8 mouse cellular contexts compared by ENCODE assay signal in genomic region chr2:92185062-92185765, GRCm38 (mm10).
DNase-seq lines count a peak whose midpoint lies in the region; ATAC-seq lines count a peak whose summit lies in the region.

No protein-coding gene starts in this region.

- under 1% methylated on average over 44 of the region's 47 CpGs for WGBS in embryonic facial prominence, embryonic 11.5 days
- under 1% methylated on average over 43 of the region's 47 CpGs for WGBS in heart, embryonic 11.5 days (ENCODE audit: insufficient replicate concordance)
- under 1% methylated on average over 44 of the region's 47 CpGs for WGBS in kidney, embryonic 14.5 days
- whole genome bisulfite sequencing in liver, embryonic 16.5 days (ENCODE audit: insufficient replicate concordance) = under 1% methylated on average over 44 of the region's 47 CpGs
- WGBS in neural tube, embryonic 13.5 days = under 1% methylated on average over 46 of the region's 47 CpGs

- no peaks in the 10 kb centered on the region for H3K36me3 ChIP-seq in embryonic facial prominence, embryonic 11.5 days (replicated peaks; ENCODE audit: control insufficient read depth, insufficient read depth, low read depth, low read length)
- no peaks in the 10 kb centered on the region for H3K36me3 ChIP-seq in heart, embryonic 11.5 days (ENCODE audit: control insufficient read depth, insufficient read depth, low read length)
- H3K36me3 ChIP-seq in kidney, embryonic 14.5 days (ENCODE audit: control insufficient read depth, insufficient read depth, low read length) = no peaks in the 10 kb centered on the region
- no peaks in the 10 kb centered on the region for H3K36me3 ChIP-seq in liver, embryonic 16.5 days (ENCODE audit: control insufficient read depth, insufficient read depth)
- no peaks in the 10 kb centered on the region for H3K36me3 ChIP-seq in neural tube, embryonic 13.5 days

- no peaks in the 10 kb centered on the region for H3K27me3 ChIP-seq in embryonic facial prominence, embryonic 11.5 days (ENCODE audit: control insufficient read depth, insufficient read depth, low read length)
- no peaks in the 10 kb centered on the region for H3K27me3 ChIP-seq in heart, embryonic 11.5 days (ENCODE audit: control insufficient read depth, insufficient read depth, low read length)
- H3K27me3 ChIP-seq in kidney, embryonic 14.5 days (ENCODE audit: control insufficient read depth, insufficient read depth, low read length) = no peaks in the 10 kb centered on the region
- no peaks in the 10 kb centered on the region; the same call in 1 of the 2 replicates for H3K27me3 ChIP-seq in liver, embryonic 16.5 days (ENCODE audit: control insufficient read depth, insufficient read depth, low read depth, low read length)
- H3K27me3 ChIP-seq in neural tube, embryonic 13.5 days = no peaks in the 10 kb centered on the region

- H3K4me2 ChIP-seq in embryonic facial prominence, embryonic 11.5 days (ENCODE audit: low read depth, low read length) = peak overlapping the region; percentile 85
- H3K4me2 ChIP-seq in heart, embryonic 11.5 days = peak overlapping the region; percentile 84
- H3K4me2 ChIP-seq in kidney, embryonic 14.5 days (replicated peaks; ENCODE audit: low read depth, low read length) = peak overlapping the region; percentile 77
- H3K4me2 ChIP-seq in liver, embryonic 16.5 days (ENCODE audit: low read depth, low read length) = peak overlapping the region; percentile 97
- peak overlapping the region; percentile 71 for H3K4me2 ChIP-seq in neural tube, embryonic 13.5 days

- peak overlapping the region; percentile 86 for H3K4me3 ChIP-seq in embryonic facial prominence, embryonic 11.5 days (ENCODE audit: low read depth, low read length)
- peak overlapping the region; percentile 85 for H3K4me3 ChIP-seq in heart, embryonic 11.5 days (ENCODE audit: low read depth, low read length)
- H3K4me3 ChIP-seq in kidney, embryonic 14.5 days (ENCODE audit: low read length) = peak overlapping the region; percentile 83
- peak overlapping the region; percentile 83 for H3K4me3 ChIP-seq in liver, embryonic 16.5 days (ENCODE audit: low read depth, low read length)
- peak overlapping the region; percentile 78 for H3K4me3 ChIP-seq in neural tube, embryonic 13.5 days

- peak overlapping the region; percentile 99 for H3K27ac ChIP-seq in embryonic facial prominence, embryonic 11.5 days (replicated peaks; ENCODE audit: low read depth, low read length)
- H3K27ac ChIP-seq in heart, embryonic 11.5 days (ENCODE audit: low read depth, low read length) = peak overlapping the region; percentile 98
- H3K27ac ChIP-seq in kidney, embryonic 14.5 days (ENCODE audit: low read depth, low read length) = peak overlapping the region; percentile 100
- H3K27ac ChIP-seq in liver, embryonic 16.5 days (ENCODE audit: low read length) = peak overlapping the region; percentile 80
- H3K27ac ChIP-seq in neural tube, embryonic 13.5 days (replicated peaks) = peak overlapping the region; percentile 100

- ATAC-seq in embryonic facial prominence, embryonic 11.5 days (replicated peaks; ENCODE audit: insufficient number of reproducible peaks, low FRiP score, low TSS enrichment, low read depth) = peak; percentile 46; the same call in 1 of the 2 replicates
- ATAC-seq in heart, embryonic 11.5 days (replicated peaks; ENCODE audit: insufficient number of reproducible peaks, low FRiP score, low TSS enrichment) = peak; percentile 44; the same call in 1 of the 2 replicates
- peak; percentile 47; the same call in 1 of the 2 replicates for ATAC-seq in kidney, embryonic 14.5 days (ENCODE audit: low FRiP score, low TSS enrichment)
- ATAC-seq in liver, embryonic 16.5 days (ENCODE audit: low read depth) = no peak
- peak; percentile 38 for ATAC-seq in neural tube, embryonic 13.5 days (ENCODE audit: low read depth)

- peak overlapping the region; percentile 92 for H3K9ac ChIP-seq in embryonic facial prominence, embryonic 11.5 days (replicated peaks; ENCODE audit: low read length)
- H3K9ac ChIP-seq in heart, embryonic 11.5 days (ENCODE audit: low read depth, low read length) = peak overlapping the region; percentile 92
- peak overlapping the region; percentile 91 for H3K9ac ChIP-seq in kidney, embryonic 14.5 days (ENCODE audit: low read depth, low read length)
- peak overlapping the region; percentile 85 for H3K9ac ChIP-seq in liver, embryonic 16.5 days (ENCODE audit: low read depth, low read length)
- H3K9ac ChIP-seq in neural tube, embryonic 13.5 days = peak overlapping the region; percentile 93

- no peaks in the 10 kb centered on the region for H3K4me1 ChIP-seq in embryonic facial prominence, embryonic 11.5 days (ENCODE audit: control insufficient read depth, insufficient read depth, low read length)
- peaks cover 12% of the 10 kb centered on the region for H3K4me1 ChIP-seq in heart, embryonic 11.5 days (ENCODE audit: control insufficient read depth, insufficient read depth, low read length)
- peaks cover 19% of the 10 kb centered on the region for H3K4me1 ChIP-seq in kidney, embryonic 14.5 days (ENCODE audit: control insufficient read depth, insufficient read depth, low read length)
- H3K4me1 ChIP-seq in liver, embryonic 16.5 days (ENCODE audit: control insufficient read depth, low read depth, low read length) = peaks cover 8% of the 10 kb centered on the region
- peaks cover 49% of the 10 kb centered on the region for H3K4me1 ChIP-seq in neural tube, embryonic 13.5 days (replicated peaks)

- no peaks in the 10 kb centered on the region for H3K9me3 ChIP-seq in embryonic facial prominence, embryonic 11.5 days (replicated peaks; ENCODE audit: control insufficient read depth, low read length)
- H3K9me3 ChIP-seq in heart, embryonic 11.5 days (replicated peaks; ENCODE audit: control insufficient read depth, low read length) = no peaks in the 10 kb centered on the region
- no peaks in the 10 kb centered on the region for H3K9me3 ChIP-seq in kidney, embryonic 14.5 days (ENCODE audit: control insufficient read depth, low read length)
- no peaks in the 10 kb centered on the region for H3K9me3 ChIP-seq in liver, embryonic 16.5 days (replicated peaks; ENCODE audit: control insufficient read depth, low read length)
- no peaks in the 10 kb centered on the region for H3K9me3 ChIP-seq in neural tube, embryonic 13.5 days

- DNase-seq in 416B (ENCODE audit: low read depth) = peak; percentile 80
- peak; percentile 75 for DNase-seq in adrenal gland, adult 2 months
- DNase-seq in embryonic facial prominence, embryonic 11.5 days (ENCODE audit: low spot score) = peak; percentile 78
- peak; percentile 38 to 42 for DNase-seq in thymus, adult 18-20 months
